Mouse (Mus musculus) CH12F3 (cell line): ENCODE measurements at regions not wholly inside any gene's neighbourhood (a gene's known extent, or its start where the extent isn't known, plus 50 kb on each side); places are given as distances from the start of the nearest gene placed in this dataset.
"Not testable (repeated sequence)": the region's sequence is repeated elsewhere in the genome, so short reads cannot be mapped to it uniquely, and the experiment has no call there.

Source experiments
- in situ Hi-C: fragments of 300-500 bp; cut with MboI; formaldehyde crosslinking; loops from 2 replicates; pipeline ENCODE4 v1.14.3; 2020; ENCODE audit warnings: low sequenced_read_pairs

DNA sequence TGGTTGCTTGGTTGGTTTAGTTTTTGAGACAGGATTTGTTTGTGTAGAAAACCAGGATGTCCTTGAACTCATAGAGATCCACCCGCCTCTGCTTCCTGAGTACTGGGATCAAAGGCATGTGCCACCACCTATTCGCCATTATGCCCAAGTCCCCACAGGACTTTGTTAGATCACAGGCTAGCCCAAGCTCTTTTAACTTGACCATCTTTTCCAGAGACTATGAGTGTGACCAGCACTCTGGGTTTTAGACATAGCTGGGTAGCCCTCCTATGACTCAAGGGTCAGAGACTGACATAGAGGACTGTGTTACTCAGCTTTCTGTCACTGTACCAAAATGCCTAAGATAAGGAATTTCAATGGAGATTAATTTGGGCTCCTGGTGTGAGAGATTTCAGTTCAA lies 295.3 kb upstream of the Kdm8 start:
- in situ Hi-C loops = no loop called here

DNA sequence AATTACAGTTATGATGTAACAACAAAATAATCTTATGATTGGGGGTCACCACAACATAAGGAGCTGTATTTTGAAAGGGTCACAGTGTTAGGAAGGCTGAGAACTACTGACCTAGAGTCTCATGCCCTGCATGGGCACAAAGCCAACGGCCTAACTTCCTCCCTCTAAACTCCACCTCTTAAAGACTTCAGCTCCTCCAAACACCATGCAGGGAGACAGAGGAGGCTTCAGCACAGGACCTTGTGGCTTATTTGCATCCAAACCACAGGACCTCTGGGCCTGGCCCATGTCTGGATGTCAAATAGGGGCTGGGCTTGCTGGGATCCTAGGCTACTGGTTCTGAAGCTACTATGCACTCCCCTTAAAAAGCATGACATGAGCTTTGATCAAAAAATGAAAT lies 294.7 kb upstream of the Kdm8 start:
- in situ Hi-C loops = no loop called here

DNA sequence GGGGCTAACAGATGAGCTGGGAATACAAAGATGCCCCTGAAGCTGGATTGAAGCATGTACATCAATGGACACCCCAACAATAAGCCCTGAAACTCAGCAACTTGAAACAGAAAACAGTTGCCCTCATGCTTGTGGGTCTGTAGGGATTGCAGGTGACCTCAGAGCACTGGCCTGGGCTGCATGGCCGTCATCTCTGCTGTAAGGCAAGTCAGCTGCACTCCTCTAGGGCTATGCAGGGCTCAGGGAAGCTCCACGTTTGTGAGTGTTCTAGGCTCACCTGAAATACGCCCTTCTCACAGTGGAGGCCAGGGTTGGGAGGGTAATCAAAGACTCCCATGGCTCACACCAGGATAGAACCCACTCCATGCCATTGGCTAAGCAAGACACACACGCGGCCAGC lies 292.2 kb upstream of the Kdm8 start:
- in situ Hi-C loops = no loop called here

- in situ Hi-C loops = no loop called here
These were observed 289.2 kb upstream of the Kdm8 start for GRCm38 (mm10) chr7:125155291-125155690.

DNA sequence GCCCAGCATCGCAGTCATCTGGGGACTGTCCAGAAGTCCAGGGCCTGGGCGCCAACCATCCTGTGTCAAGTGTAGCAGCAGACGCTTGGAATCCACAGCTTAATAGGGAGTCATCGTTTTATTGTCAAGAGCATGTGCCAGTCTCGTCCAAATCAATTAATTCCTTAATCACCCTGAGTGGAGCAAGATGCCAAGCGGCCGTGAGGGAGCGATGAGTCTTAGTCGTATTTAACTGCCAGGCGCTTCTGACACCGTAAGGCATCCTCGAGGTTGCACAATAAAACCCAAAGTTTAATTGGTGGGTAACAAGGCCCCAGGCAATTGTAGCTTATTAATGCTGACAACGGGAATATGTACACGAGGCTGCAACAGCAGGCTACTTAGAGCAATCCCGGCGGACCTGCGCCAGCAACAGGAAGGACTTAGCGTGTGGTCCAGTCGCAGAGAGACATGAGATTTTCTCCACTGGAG lies 277.6 kb upstream of the Kdm8 start:
- in situ Hi-C loops = no loop called here

DNA sequence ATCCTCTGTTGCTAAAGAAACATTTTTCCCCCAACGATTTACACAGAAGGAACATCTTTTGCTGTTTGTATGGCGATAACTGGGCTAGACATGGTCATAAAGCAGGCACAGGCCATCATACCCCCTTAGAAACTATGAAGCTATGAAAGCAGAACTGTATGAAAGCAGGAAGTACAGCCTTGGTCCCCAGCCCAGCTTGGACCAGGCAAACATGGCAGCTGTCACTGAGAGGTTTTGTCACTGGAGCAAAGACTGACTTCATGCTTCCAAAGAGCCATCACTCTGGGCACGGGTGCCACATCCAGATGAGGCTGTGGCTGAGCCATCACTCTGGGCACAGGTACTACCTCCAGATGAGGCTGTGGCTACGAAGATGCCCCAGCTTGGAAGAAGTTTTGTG lies 276.8 kb upstream of the Kdm8 start:
- in situ Hi-C loops = no loop called here

DNA sequence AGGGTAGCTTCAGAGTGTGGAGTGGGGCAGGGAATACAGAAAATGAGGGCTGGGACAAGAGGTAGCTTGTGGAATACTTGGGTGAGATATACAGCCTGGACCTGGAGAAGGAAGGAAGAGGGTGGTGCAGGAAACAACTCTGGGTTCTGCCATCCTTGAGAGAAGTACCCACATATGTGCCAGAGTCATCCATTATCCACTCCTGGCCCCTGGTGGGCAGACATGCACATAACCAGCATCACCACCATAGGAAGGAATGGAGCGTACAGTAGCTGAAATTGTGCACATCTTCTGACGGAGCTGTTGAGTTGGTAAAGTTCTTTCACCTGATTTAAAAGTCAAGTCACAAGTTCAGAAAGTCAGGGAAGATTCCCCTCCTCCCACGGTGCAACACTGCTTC lies 262.9 kb upstream of the Kdm8 start:
- in situ Hi-C loops = no loop called here

GRCm38 (mm10) chr7:125182266-125182665 lies 262.2 kb upstream of the Kdm8 start:
- in situ Hi-C loops = no loop called here

GRCm38 (mm10) chr7:125183011-125183410 lies 261.5 kb upstream of the Kdm8 start:
- in situ Hi-C loops = not testable (repeated sequence)

GRCm38 (mm10) chr7:125185037-125185679 lies 259.3 kb upstream of the Kdm8 start:
- in situ Hi-C loops = no loop called here

DNA sequence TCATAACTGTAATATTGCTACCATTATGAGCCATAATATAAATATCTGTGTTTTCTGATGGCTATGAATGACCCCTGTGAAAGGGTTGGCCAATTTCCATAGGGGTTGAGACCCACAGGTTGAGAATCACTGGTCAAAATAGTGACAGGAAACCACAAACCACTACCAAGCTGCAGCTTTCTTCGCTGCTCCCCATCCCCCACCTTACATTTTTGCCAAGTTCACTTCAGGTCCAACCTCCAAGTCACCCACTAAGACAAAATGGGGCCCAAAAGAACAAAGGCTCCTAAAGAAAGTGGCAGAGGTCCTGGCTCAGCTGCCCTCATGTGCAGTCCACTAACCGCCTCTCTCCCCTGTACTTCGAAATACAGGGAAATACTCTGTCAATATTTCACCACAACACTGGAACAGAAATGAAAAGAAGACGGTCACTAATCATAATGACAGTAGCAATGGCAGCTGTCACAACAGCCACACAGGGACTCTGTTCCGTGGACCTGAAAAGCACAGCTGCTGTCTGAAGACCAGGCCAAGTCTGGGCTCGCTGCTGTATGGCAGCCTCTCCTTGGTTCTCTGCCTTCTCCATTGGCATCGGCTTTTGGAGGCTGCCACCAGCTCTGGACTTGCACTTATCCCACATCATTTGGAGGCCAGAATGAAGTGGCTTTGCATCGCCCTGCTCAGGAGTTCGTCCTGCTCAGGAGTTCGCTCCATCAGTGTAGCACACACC lies 257.3 kb upstream of the Kdm8 start:
- in situ Hi-C loops = no loop called here

GRCm38 (mm10) chr7:125188986-125189385 lies 255.5 kb upstream of the Kdm8 start:
- in situ Hi-C loops = no loop called here

DNA sequence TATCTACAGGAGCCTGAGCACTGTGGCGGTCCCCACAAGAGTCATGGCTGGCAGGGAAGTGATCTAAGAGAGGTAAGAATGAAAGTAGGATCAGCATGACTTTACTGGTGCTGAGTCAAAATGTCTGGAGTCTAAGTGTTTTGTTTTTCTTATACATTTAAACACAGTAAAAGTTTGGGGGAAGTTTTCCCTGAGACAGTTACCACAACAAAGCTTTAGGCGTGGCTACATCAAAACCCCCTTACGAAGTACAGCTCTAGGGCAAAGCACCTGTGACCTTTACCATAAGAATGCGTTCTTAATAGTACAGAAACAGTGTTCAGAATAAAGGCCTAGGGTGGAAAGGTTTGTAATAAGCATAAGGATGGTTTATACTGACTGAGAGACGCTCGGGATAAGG lies 254.4 kb upstream of the Kdm8 start:
- in situ Hi-C loops = no loop called here

GRCm38 (mm10) chr7:125191313-125191712 lies 253.2 kb upstream of the Kdm8 start:
- in situ Hi-C loops = no loop called here

GRCm38 (mm10) chr7:125211346-125211973 lies 233.0 kb upstream of the Kdm8 start:
- in situ Hi-C loops = no loop called here

GRCm38 (mm10) chr7:125214036-125214435 lies 230.4 kb upstream of the Kdm8 start:
- in situ Hi-C loops = no loop called here

GRCm38 (mm10) chr7:125217630-125218029 lies 226.8 kb upstream of the Kdm8 start:
- in situ Hi-C loops = no loop called here

DNA sequence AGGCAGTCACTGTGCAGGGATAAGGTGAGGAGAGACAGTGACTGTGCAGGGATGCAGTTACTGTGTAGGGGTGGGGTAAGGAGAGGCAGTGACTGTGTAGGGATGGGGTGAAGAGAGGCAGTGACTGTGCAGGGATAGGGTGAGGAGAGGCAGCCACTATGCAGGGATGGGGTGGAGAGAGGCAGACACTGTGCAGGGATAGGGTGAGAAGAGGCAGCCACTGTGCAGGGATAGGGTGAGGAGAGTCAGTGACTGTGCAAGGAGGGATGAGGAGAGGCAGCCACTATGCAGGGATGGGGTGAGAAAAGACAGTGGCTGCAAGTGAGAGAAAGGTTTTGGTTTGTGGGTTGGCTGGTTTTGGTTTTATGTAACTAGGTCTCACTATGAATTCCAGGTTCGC lies 221.8 kb upstream of the Kdm8 start:
- in situ Hi-C loops = no loop called here

- in situ Hi-C loops = no loop called here
These were observed 209.6 kb upstream of the Kdm8 start for GRCm38 (mm10) chr7:125234911-125235310.

DNA sequence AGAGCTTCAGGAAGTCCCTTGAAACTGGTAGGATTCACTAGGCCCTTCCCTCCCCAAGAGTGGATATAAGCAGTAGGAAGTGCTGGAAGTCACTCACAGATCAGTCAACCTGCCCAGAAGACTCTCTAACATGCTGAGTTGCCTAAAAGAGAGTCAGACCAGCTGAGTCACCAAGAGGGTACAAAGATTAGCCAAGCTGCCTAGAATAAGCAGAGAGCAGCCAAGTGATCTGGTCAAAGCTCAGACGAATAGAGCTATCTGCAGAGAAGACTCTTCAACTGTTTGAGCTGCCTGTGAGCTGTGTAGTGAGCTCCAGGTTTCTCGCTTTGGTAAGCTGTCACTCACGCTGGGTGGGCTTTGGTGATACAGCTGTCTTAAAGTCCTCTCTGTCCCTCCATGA lies 207.4 kb upstream of the Kdm8 start:
- in situ Hi-C loops = no loop called here

GRCm38 (mm10) chr7:125243021-125243420 lies 201.5 kb upstream of the Kdm8 start:
- in situ Hi-C loops = no loop called here

- in situ Hi-C loops = no loop called here
These were observed 196.1 kb upstream of the Kdm8 start for GRCm38 (mm10) chr7:125248386-125248785.
